Mouse (Mus musculus): ENCODE data around the gene Akap2.

Akap2 gene

DNA sequence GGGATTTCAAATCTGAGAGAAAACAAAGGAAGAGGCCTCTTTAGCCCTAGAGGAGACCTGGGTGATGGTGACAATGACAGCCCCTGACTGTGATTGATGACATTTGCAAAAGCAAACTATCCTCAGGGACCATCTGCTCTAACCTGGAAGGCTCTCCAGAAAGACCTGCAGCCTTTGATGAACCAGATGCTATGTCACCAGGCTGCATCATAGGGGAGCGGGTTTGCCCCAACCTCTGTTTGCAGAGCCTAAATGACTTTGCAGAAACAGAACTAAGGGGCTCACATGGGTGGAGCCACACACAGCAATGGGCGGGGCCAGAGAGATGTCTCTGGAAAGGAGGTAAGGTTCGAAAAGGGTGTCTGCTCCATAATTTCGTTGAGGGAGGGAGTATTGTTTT is 115.6 kb downstream of the Akap2 start:
- no peak for DNase-seq (ENCODE audit: inconsistent ontology term)

DNA sequence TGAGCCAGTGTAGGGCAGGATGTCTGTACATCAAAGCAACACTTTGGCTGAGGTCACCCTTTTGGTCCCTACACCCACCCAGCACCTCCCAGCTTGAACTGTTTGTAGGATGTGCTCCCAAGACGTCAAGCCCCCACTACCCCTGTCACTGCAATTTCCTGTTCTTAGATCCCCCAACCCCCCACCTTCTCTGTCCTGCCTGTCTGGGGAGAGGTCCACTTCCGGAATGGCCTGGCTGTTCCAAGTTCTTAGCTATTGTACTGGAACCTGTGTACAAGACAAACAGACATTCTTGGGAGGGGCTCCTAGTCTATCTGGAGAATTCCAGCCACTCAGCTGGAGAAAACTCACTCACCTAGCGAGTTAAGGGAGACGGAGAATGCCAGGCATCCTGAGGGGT is 116.7 kb downstream of the Akap2 start:
- no peak for DNase-seq (ENCODE audit: inconsistent ontology term)

GRCm38 (mm10) chr4:57837089-57837488 is 119.6 kb downstream of the Akap2 start:
- no peak for DNase-seq (ENCODE audit: inconsistent ontology term)

DNA sequence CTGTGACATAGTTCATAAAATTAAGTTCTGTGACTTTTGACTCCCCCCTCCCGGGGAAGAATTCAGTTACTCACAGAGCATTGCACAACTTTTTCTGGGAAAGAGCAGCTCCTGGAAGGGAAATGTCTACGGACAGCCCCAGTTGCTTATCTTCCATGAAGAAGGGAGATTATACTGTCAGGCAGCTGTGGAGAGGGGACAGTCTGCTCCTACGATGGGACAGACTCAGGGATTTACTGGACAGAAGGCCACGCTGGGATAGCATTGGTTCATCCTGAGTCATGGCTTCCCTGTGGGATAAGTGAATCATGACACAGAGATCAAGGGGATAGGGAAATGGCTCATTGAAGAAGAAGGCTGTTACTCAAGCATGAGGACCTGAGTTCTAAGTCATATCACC is 121.9 kb downstream of the Akap2 start:
- DNase-seq (ENCODE audit: inconsistent ontology term): peak; percentile 60

- no peak for DNase-seq (ENCODE audit: inconsistent ontology term)
These were observed 124.5 kb downstream of the Akap2 start for GRCm38 (mm10) chr4:57841911-57842310.

DNA sequence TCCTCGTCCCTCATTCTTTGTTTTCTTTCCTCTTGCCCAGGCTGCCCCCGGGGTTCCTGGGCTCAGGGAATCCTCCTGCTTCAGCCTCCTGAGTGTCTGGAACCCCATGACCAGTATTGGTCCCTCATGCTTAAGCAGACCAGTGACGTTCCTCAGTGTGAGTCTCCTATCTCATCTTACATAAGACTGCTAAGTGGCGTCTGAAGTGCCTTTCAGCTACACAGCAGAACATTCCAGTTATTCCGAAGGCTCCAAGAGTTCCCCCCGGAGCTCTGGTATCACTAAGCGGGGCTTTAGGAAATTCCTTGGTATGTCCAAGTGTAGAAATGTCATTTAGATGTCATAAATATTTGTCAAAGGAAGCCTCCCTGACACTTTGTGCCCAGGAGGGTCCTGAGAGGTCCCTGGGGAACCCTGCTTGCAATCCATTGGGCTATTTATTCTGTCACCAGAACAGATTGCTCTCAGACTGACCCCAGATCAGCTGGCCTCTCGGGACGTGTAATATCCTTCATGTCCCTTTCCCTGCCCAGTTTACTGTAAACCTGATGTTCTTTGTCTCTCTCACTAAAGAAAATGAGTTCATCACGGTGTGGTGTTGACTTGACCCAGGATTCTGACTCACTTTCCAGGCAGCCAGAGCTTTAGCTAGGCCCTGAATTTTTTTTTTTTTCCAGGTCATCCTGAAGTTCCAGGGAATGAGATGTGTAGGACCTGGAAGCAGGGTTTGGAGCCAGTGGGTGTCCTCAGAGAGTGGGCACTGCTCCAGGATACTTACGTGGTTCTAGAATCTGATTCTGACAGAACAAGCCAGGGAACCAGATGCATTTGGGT is 125.2 kb downstream of the Akap2 start:
- peak; percentile 66 for DNase-seq (ENCODE audit: inconsistent ontology term)

DNA sequence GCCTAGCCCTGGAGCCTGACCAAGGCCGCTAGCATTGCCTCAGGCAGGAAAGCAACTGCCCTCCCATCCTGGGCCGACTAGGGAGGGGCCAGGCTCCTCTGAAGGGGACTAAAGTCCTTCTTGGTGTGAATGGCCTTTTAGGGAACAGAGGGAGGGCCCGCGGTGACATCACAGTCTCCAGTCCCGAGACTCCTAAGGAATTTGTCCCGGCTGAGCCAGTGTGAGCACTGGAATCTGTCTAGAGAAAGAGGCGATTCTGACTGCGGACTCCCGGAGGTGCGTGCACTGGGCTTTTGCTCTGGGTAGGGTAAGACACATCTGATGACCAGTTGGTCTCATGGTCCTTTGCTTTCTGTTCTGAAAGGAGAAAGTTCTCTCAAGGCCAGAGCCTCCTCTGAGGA is 127.6 kb downstream of the Akap2 start:
- peak; percentile 97 for DNase-seq (ENCODE audit: inconsistent ontology term)

GRCm38 (mm10) chr4:57845541-57846210 is 128.2 kb downstream of the Akap2 start:
- DNase-seq (ENCODE audit: inconsistent ontology term): peak; percentile 65

DNA sequence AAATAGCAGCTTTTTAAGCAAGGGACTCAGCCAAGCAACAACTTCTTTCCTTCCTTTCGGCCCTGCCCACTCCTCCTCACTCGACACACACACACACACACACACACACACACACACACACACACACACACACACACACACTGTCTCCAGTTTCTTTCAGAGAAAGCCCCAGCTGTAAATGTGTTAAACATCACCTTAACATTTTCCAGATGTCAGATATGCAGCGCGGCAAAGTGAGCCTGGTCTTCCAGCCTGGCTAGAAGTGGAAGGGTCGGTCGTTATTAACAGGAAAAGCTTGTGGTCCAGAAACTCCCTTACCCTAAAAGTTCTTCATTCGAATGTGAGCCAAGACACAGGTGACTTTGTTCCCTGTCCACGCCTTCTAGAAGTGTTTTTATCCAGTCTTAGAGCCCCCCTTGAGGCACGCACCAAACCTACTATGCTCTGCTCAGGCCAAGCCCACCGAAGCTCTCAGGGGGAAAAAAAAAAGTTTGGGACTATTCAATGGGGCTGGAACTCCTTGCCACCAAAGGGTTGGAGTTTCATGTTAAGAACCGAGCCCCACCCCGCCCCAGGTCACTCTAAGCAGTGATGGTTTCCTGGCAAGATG is 129.0 kb downstream of the Akap2 start:
- no peak for DNase-seq (ENCODE audit: inconsistent ontology term)

GRCm38 (mm10) chr4:57846991-57847422 is 129.6 kb downstream of the Akap2 start:
- peak; percentile 58 for DNase-seq (ENCODE audit: inconsistent ontology term)

DNA sequence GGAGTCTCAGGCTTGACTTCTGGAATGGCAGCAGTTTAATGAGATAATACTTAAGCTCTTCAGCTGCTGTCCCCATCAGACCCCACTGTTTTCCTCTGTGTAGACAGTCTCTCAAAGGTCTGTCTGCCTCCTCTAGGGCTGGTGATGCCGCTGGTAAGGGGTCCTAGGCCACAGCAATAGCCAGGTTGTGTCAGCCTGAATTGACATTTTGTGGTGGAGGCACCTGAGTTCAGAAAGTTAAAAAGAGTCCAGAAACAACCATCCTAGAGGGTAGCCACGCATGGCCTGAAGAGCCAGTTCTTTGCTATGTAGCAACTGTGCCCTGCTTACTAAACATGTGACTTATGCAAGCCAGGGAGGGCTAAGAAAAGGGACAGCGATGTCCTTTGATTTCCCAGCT is 130.2 kb downstream of the Akap2 start:
- no peak for DNase-seq (ENCODE audit: inconsistent ontology term)

GRCm38 (mm10) chr4:57849465-57849864 is 132.0 kb downstream of the Akap2 start:
- DNase-seq (ENCODE audit: inconsistent ontology term): no peak

DNA sequence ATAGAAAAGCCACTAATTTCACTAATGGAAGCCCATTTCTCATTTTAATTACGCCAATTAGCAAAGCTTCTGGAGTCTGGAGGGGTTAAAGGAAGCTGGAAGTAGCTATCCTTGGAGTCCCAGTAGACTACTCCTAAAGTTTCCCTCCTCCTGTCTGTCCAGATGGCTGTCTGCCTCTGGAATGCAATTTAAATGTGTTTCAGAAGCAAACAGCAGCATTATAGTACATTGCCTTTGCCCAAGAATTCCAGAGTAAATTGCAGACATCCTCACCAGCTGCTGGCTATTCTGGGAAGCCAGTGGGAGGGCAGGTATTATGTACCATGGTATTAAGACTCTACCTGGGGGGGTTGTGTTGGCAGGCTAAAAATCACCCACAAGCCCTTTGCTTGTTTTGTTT is 134.3 kb downstream of the Akap2 start:
- no peak for DNase-seq (ENCODE audit: inconsistent ontology term)

DNA sequence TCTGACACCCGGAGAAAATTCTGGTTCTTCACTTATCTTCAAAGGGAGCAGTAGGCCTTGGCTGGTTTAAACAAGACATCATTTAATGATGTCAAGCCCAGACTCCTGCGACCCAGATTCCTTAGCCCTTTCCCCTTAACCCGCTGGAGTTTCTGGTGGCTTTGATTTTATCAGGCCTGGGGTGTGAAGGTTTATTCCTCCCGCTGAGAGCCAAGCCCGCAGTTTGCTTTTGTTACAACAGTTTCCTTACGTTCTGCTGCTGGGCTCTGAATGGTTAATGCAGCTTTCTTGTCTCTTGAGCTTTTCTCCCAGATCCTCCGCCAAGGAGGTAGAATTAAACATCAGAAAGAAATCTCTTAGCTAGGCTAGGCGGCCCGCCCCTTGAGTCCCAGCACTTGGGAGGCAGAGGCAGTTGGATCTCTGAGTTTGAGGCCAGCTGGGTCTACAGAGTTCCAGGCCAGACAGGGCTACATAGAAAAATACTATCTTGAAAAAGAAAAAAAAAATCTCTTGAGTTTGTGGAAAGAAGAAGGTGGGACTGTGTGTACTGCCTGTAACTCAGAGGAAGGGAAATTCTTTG is 135.1 kb downstream of the Akap2 start:
- DNase-seq (ENCODE audit: inconsistent ontology term): no peak

- DNase-seq (ENCODE audit: inconsistent ontology term): no peak
These were observed 136.7 kb downstream of the Akap2 start for GRCm38 (mm10) chr4:57854181-57854580.

- DNase-seq (ENCODE audit: inconsistent ontology term): no peak
These were observed 138.0 kb downstream of the Akap2 start for GRCm38 (mm10) chr4:57855281-57855941.

DNA sequence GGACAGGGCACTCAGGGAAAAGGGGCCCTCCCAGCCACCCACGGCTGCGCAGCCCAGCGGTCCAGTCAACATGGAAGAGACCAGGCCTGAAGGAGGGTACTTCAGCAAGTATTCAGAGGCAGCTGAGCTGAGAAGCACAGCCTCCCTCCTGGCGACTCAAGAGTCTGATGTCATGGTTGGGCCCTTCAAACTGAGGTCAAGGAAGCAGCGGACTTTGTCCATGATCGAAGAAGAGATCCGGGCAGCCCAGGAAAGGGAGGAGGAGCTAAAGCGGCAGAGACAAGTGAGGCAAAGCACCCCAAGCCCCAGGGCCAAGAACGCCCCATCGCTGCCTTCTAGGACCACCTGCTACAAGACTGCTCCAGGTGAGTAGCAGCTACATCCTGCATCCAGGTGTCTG is 139.2 kb downstream of the Akap2 start:
- no peak for DNase-seq (ENCODE audit: inconsistent ontology term)

DNA sequence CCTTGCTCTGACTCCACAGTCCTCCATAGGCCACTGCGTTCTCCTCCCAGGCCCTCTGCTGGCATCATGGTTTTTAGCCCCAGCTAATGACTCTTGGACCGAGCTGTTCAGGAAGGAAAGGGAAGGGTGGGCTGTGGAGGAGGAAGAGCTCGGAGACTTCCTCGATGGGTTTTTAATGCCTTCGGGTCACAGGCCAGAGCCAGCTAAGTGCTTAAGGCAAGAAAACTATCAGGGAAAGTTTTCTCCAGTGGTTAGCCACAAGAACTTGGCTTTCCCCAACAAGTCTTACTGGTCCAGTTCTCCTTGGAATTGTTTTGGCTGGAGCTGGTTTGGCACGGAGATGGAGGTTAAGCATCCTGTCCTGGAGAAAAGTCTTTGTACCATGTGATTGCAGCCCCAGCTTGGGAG is 142.8 kb downstream of the Akap2 start:
- DNase-seq (ENCODE audit: inconsistent ontology term): no peak

- DNase-seq (ENCODE audit: inconsistent ontology term): no peak
These were observed 143.7 kb downstream of the Akap2 start for GRCm38 (mm10) chr4:57861166-57861565.

DNA sequence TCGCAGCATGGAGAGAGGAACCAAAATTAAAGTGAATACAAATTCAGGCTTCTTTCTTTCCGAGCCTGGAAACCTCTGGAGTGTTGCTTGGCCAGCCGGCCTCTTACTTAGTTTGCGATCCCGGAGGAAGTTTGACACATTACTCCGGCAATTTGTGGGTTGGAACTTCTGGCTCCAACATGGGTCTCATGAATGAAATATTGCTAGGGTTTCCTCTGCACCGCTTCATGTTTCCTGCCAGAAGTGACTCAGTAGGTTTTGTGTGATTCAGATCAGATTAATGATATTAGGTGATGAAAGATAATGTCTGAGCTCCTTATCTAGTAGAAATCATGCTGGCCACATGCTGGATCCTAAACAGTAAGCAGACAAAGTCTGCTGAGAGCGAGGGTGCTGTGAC is 144.4 kb downstream of the Akap2 start:
- DNase-seq (ENCODE audit: inconsistent ontology term): no peak

DNA sequence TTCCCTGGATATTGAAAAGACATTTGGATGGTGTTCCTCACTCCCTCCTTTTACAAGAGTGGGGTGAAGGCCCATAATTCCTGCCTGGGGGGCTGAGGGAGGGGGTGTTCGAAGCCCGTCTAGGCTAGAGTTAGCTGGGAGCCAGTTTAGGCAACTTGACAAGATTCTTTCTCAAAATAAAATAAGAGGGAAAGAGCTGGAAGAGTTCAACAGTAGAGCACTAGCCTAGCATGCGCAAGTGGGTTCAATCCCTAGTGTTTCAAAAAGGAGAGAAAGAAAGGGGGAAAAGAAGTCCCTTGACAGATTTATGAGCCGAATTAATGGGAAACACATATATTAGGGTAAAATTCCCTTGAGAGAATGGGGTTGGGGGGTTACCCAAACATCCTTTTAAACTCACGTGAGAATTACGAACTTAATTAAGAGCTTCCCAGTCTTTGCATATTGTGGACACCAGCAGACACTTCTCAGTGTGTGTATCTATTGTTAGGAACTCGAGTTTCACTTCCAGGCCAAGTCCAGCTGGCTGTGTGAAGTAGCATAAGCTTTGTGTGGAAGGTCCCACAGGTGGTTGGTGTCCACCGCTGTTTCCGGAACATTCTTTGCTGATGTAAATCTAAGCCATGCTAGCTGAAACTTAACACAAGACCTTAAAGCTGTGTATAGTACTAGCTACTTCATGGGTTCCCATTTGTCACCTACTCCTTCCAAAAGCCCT is 145.0 kb downstream of the Akap2 start:
- DNase-seq (ENCODE audit: inconsistent ontology term): no peak

Measured in Muller cell, postnatal 12 days (primary cell).